Mouse (Mus musculus) granulocyte monocyte progenitor cell, adult 5-6 weeks (primary cell): Measurements from ENCODE around the gene Gfod1. TPM values are rescaled to one million over a fixed set of nuclear protein-coding genes. Genes with fewer than 3 reads are reported as not detected.
A peak's percentile ranks its signal among the peaks of the same experiment; 100 is the strongest.

Experiments used
- ATAC-seq: replicated peaks from 2 replicates; pipeline ENCODE4 v1.8.0; 2016; ENCODE audit warnings: mild to moderate bottlenecking, moderate TSS enrichment, inconsistent platforms; ENCODE audit not compliant: poor library complexity, severe bottlenecking
- total RNA-seq, 2 experiments: library from RNA; stranded (forward) in 1 of 2; stranded (reverse) in 1 of 2; fragments of 200-712, 200-1000 nt in 1 of 2; fragments of >200 nt in 1 of 2; fragmentation: Nextera tagmentation in 1 of 2; gene quantifications; 2 replicates each; pipeline ENCODE4 v1.2.3; 2014 to 2017

Gene Gfod1
- total RNA-seq, 2 experiments from 2014 or later = 7.8 to 13.9 TPM

GRCm38 (mm10) chr13:43300906-43301305 is 3.1 kb downstream of the Gfod1 start:
- no peak for ATAC-seq

- no peak for ATAC-seq
Measured at GRCm38 (mm10) chr13:43300366-43300765, 3.6 kb downstream of the Gfod1 start.

- no peak for ATAC-seq
Measured at GRCm38 (mm10) chr13:43299171-43299570, 4.8 kb downstream of the Gfod1 start.

- ATAC-seq = no peak
Measured at GRCm38 (mm10) chr13:43297526-43297925, 6.4 kb downstream of the Gfod1 start.

- ATAC-seq = peak; percentile 18; the same call in 1 of the 2 replicates
Measured at GRCm38 (mm10) chr13:43296140-43296805, 7.7 kb downstream of the Gfod1 start.

GRCm38 (mm10) chr13:43295684-43296083 is 8.3 kb downstream of the Gfod1 start:
- peak; percentile 93 for ATAC-seq

- peak; percentile 72 for ATAC-seq
Measured at GRCm38 (mm10) chr13:43294957-43295590, 8.9 kb downstream of the Gfod1 start.

- no peak for ATAC-seq
Measured at GRCm38 (mm10) chr13:43292892-43293291, 11.1 kb downstream of the Gfod1 start.

- ATAC-seq = no peak
Measured at GRCm38 (mm10) chr13:43289076-43289475, 14.9 kb downstream of the Gfod1 start.

GRCm38 (mm10) chr13:43288444-43288843 is 15.5 kb downstream of the Gfod1 start:
- no peak for ATAC-seq

- ATAC-seq = no peak
Measured at GRCm38 (mm10) chr13:43288026-43288425, 15.9 kb downstream of the Gfod1 start.

GRCm38 (mm10) chr13:43286836-43287235 is 17.1 kb downstream of the Gfod1 start:
- no peak for ATAC-seq

- ATAC-seq = peak; percentile 37; the same call in 1 of the 2 replicates
Measured at GRCm38 (mm10) chr13:43284711-43285151, 19.2 kb downstream of the Gfod1 start.

- ATAC-seq = no peak
Measured at GRCm38 (mm10) chr13:43273906-43274305, 30.1 kb downstream of the Gfod1 start.

GRCm38 (mm10) chr13:43272303-43273135 is 31.5 kb downstream of the Gfod1 start:
- no peak for ATAC-seq

- ATAC-seq = no peak
Measured at GRCm38 (mm10) chr13:43271481-43271880, 32.5 kb downstream of the Gfod1 start.

- no peak for ATAC-seq
Measured at GRCm38 (mm10) chr13:43270220-43270597, 33.8 kb downstream of the Gfod1 start.

- ATAC-seq = no peak
Measured at GRCm38 (mm10) chr13:43269460-43270219, 34.3 kb downstream of the Gfod1 start.

- peak; percentile 74 for ATAC-seq
Measured at GRCm38 (mm10) chr13:43268539-43269327, 35.2 kb downstream of the Gfod1 start.

GRCm38 (mm10) chr13:43267902-43268301 is 36.1 kb downstream of the Gfod1 start:
- no peak for ATAC-seq
